Mouse (Mus musculus) intestine, embryonic 16.5 days (tissue): ENCODE measurements around the gene Cyp1b1. TPM values are rescaled to one million over a fixed set of nuclear protein-coding genes. Genes with fewer than 3 reads are reported as not detected.
A peak's percentile ranks its signal among the peaks of the same experiment; 100 is the strongest.

Source experiments
- ATAC-seq: fragments of 200-750 bp; cut with Nextera tagmentation; 2 replicates; pipeline ENCODE4 v1.8.0; 2017; ENCODE audit warnings: moderate TSS enrichment, moderate library complexity
- H3K27ac ChIP-seq: fragments of 300-500 bp; sonication (generic); 2 replicates; pipeline ENCODE4 v1.5.1; 2014; ENCODE audit warnings: mild to moderate bottlenecking, low read length
- H3K27me3 ChIP-seq: fragments of 300-500 bp; sonication (generic); replicated peaks from 2 replicates; pipeline ENCODE4 v1.6.1; 2014; ENCODE audit warnings: low read length, control low read depth, mixed read lengths; ENCODE audit not compliant: control insufficient read depth, insufficient read depth
- H3K36me3 ChIP-seq: fragments of 300-500 bp; sonication (generic); 2 replicates; pipeline ENCODE4 v1.6.1; 2014; ENCODE audit warnings: low read length, control low read depth; ENCODE audit not compliant: control insufficient read depth, insufficient read depth
- H3K4me1 ChIP-seq: fragments of 300-500 bp; sonication (generic); 2 replicates; pipeline ENCODE4 v1.6.1; 2014; ENCODE audit warnings: low read length, control low read depth, mixed read lengths; ENCODE audit not compliant: control insufficient read depth, insufficient read depth
- H3K4me2 ChIP-seq: fragments of 300-500 bp; sonication (generic); 2 replicates; pipeline ENCODE4 v1.6.1; 2014; ENCODE audit warnings: low read depth, low read length, control low read depth
- H3K4me3 ChIP-seq: fragments of 300-500 bp; sonication (generic); 2 replicates; pipeline ENCODE4 v1.5.1; 2014; ENCODE audit warnings: mild to moderate bottlenecking, low read length
- H3K9ac ChIP-seq: fragments of 300-500 bp; sonication (generic); 2 replicates; pipeline ENCODE4 v1.6.1; 2014; ENCODE audit warnings: low read depth, low read length
- H3K9me3 ChIP-seq: fragments of 300-500 bp; sonication (generic); 2 replicates; pipeline ENCODE4 v1.6.1; 2016; ENCODE audit warnings: low read length, control low read depth; ENCODE audit not compliant: control insufficient read depth
- WGBS: fragments of 180-500 bp; shearing (Covaris S2); extraction: QIAGEN DNeasy Blood & Tissue Kit; methylation state at CpG from one replicate; pipeline ENCODE4 v1.1.7; 2014; 5-methylcytosine and 5-hydroxymethylcytosine counted together
- polyA plus RNA-seq: library from polyadenylated mRNA; unstranded; fragments of >200 nt; fragmentation: Nextera tagmentation; extraction: Ambion mirVana; gene quantifications from 2 replicates; pipeline ENCODE4 v1.2.1, GENCODE M21; 2015

Gene Cyp1b1
- polyA plus RNA-seq: 6.9 and 8.9 TPM in 2 replicates

DNA sequence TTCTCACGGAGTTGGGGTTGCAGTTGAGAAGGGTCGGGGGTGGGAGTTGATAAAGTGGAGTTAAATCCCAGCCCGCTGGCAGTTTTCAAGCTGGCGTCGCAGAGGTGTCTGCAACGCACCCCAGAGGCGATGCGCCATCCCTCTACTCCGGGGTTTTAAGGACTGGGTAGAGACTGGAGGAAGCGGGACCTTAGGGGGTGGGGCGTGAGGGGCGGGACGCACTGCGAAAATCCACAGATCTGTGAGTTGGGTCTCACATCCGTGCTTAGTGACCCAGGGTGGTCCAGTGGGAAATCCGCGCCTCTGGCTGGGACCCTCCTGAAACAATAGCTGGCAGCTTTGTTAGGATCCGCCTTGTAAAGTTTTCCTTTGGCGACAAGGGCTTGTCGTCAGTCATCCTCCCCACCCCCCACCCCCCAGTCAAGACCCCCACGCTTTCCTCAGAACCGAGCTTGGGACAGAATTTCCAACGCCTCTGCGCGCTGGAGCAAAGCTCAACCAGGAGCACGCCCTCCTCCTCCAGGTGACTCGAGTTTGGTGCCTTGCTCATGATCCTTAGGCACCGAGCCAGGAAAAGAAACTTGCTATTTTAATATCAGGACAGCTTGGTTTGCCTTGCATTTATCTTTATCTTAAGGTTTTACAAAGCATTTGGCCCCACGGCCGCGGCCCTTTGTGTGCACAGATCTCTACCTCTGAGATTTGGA, at the start of gene Cyp1b1:
Gene Cyp1b1 (minus strand): TSS at position 131 of the 707 bp plus-strand sequence.
- Histone ChIP-seq H3K4me3 (peak within 1 kb of the TSS; percentile 47), H3K4me2 (peak within 1 kb of the TSS; percentile 89), H3K36me3 (no peaks in the 10 kb centered on the region), H3K4me1 (peaks cover 25% of the 10 kb centered on the region), H3K27ac (peak within 1 kb of the TSS; percentile 60), H3K9ac (peak within 1 kb of the TSS; percentile 64), H3K9me3 (no peaks in the 10 kb centered on the region), H3K27me3 (peaks cover 25% of the 10 kb centered on the region)
- peak; percentile 67 for ATAC-seq
- under 1% methylated on average over 31 of the region's 31 CpGs for WGBS

DNA sequence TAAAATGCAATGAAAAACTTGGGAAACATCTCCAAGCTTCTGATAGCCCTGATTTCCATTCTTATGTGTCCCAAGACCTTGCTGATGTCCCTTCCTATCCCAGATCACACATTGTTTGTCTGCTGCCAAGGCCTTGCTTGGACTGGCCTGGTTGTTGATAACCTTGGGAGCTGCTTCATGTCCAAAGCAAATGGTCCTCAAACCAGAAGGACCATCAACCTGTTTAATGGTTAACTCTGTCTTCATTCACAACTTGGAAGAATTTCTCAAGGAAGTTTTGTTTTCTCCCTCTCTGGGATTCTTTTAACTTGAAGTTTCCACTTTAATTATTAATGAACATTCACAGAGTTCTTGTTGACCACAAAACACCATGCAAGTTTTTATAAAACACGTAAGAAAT, 47.0 kb upstream of the Cyp1b1 start:
- 62% methylated on average over 1 of the region's 1 CpGs for WGBS
- no peak for ATAC-seq
- Histone ChIP-seq H3K4me1 (no peaks in the 10 kb centered on the region), H3K9ac (no peak overlapping the region), H3K27ac (no peak overlapping the region), H3K9me3 (no peaks in the 10 kb centered on the region), H3K4me2 (no peak overlapping the region), H3K27me3 (no peaks in the 10 kb centered on the region), H3K4me3 (no peak overlapping the region), H3K36me3 (no peaks in the 10 kb centered on the region)

DNA sequence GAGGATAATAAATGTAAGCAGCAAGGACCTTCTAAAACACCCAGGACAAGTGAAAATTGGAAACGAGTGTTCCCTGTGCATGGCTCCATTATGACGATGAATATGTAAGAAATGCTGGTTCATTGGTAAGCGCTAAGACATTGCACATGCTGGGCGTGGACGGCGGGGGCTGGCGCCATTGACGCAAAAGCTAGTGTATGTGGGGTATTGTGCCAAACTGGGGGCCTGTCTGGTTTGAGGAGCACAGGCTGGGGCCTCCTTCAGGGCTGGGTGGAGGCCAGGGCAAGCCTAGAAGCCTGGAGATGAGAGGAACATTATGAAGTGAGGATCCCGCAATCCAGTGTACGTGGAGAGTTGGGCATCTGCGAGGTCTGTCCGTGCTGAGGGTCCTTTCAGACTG, 39.0 kb upstream of the Cyp1b1 start:
- no peak overlapping the region for H3K4me3 ChIP-seq
- H3K27ac ChIP-seq: no peak overlapping the region
- no peaks in the 10 kb centered on the region for H3K27me3 ChIP-seq
- H3K9me3 ChIP-seq: no peaks in the 10 kb centered on the region
- ATAC-seq: no peak
- H3K9ac ChIP-seq: no peak overlapping the region
- H3K36me3 ChIP-seq: no peaks in the 10 kb centered on the region
- 94% methylated on average over 12 of the region's 12 CpGs for WGBS
- no peak overlapping the region for H3K4me2 ChIP-seq
- no peaks in the 10 kb centered on the region for H3K4me1 ChIP-seq

DNA sequence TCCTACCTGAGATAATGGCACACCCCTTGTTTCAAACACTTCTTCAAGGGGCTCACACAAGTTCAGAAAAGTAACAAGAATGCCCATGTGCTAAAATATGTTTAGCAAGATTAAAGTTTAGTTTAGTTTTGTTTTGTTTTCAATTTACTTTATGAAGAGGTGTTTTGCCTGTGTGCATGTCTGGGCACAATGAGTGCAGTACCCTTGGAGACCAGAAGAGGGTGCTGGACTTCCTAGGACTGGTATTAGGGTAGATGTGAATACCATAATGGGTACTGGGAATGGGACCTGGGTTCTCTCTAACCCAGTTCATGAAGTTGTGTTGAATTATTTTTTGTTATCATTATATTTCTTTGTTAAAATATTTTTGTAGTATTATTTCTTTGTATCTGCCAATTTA, 38.0 kb upstream of the Cyp1b1 start:
- no peak overlapping the region for H3K9ac ChIP-seq
- no peaks in the 10 kb centered on the region for H3K36me3 ChIP-seq
- no peak for ATAC-seq
- H3K27ac ChIP-seq: no peak overlapping the region
- H3K27me3 ChIP-seq: no peaks in the 10 kb centered on the region
- no peaks in the 10 kb centered on the region for H3K4me1 ChIP-seq
- H3K9me3 ChIP-seq: no peaks in the 10 kb centered on the region
- H3K4me3 ChIP-seq: no peak overlapping the region
- no peak overlapping the region for H3K4me2 ChIP-seq

DNA sequence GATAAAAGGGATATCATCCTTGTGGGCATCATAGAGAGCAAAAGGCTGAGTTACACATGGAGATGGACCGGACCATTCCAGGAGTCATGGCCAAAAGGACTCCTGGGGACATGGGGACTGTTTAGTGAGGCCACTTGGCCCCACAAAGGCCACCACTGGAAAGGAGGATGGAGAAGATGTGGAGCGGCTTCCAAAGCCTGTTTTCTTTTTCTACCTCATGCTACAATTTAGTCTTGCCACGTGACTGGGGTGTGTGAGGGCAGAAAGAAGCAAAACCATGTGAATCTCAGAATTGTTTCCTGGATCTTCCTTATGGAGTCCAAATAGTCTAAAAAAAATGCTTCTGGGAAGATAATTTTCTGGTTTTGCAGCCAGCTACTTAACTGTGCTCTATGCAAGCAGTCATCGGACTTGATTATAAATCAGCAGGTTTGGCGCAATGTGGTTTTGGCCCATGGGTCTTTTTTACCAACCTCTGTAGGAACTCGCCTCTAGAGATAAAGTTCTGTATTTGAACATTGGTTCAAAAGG, 36.9 kb upstream of the Cyp1b1 start:
- no peak overlapping the region for H3K27ac ChIP-seq
- H3K4me1 ChIP-seq: no peaks in the 10 kb centered on the region
- no peak overlapping the region for H3K4me3 ChIP-seq
- no peak overlapping the region for H3K4me2 ChIP-seq
- 79% methylated on average over 6 of the region's 6 CpGs for WGBS
- no peaks in the 10 kb centered on the region for H3K27me3 ChIP-seq
- no peaks in the 10 kb centered on the region for H3K9me3 ChIP-seq
- H3K36me3 ChIP-seq: no peaks in the 10 kb centered on the region
- H3K9ac ChIP-seq: no peak overlapping the region
- no peak for ATAC-seq

DNA sequence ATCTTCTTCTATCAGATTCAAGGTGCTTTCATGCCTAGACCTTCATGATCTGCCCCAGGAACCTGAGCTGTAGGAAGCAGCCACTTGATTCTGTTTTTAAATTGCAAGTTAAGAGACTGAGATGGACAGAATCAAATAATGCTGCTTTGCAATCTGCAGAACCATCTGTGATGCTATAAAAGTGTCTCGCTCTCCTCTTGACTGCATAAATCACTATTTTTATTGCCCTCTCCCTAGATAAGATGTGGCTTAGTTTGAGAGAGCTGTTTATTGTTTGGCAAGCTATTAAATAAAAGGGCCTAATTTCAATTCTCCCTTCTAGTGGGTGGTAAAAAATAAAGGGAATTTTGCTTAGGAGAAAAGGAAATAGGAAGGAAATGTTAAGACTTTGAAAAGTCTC, 34.8 kb upstream of the Cyp1b1 start:
- Histone ChIP-seq H3K9ac (no peak overlapping the region), H3K27ac (no peak overlapping the region), H3K4me3 (no peak overlapping the region), H3K9me3 (no peaks in the 10 kb centered on the region), H3K36me3 (no peaks in the 10 kb centered on the region), H3K4me2 (no peak overlapping the region), H3K4me1 (peaks cover 5% of the 10 kb centered on the region; the same call in 1 of the 2 replicates), H3K27me3 (no peaks in the 10 kb centered on the region)
- WGBS: 56% methylated on average over 1 of the region's 1 CpGs
- no peak for ATAC-seq

DNA sequence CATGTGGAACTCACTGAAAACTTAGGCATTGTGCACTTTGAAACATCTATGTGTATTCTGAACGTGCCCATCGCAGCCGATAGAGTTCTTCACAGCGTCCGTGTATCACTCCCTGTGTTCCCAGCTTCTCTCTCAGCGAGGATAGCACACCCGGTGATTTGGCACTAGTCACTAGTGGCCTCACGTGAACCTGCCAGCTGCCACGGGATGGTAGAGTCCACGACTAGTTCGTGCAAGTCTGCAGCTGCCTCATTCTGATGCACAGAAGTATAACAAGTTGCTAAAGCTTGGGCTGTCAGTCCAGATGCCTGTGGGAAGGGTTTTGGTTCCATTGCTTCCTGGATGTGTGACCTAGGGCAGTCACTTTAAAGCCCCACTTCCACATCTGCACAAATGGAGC, 32.1 kb upstream of the Cyp1b1 start:
- no peak overlapping the region for H3K27ac ChIP-seq
- ATAC-seq: no peak
- 86% methylated on average over 11 of the region's 11 CpGs for WGBS
- no peak overlapping the region for H3K4me3 ChIP-seq
- no peaks in the 10 kb centered on the region for H3K36me3 ChIP-seq
- no peaks in the 10 kb centered on the region for H3K27me3 ChIP-seq
- H3K9me3 ChIP-seq: no peaks in the 10 kb centered on the region
- no peak overlapping the region for H3K4me2 ChIP-seq
- H3K4me1 ChIP-seq: peaks cover 5% of the 10 kb centered on the region; the same call in 1 of the 2 replicates
- no peak overlapping the region for H3K9ac ChIP-seq

DNA sequence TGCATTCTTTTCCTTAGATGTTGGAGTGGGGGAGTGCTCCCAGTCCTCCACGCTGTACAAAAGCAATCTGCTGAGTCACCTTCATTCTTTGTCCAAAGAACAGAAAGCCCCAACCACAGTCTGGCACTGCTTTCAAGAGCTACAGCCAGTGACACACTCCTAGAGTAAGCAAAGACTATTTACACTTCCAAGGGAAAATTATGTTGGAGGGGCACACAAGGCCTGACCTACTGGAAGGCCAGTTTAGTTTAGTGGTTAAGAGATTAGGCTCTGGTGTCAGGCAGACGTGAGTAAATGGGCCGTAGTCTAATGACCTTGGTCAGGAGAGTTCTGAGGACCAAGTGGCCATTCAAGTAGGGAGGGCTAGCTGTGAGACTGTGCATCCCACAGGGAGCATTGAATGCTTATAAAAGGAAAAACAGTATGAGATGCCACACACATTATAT, 31.3 kb upstream of the Cyp1b1 start:
- Histone ChIP-seq H3K27me3 (no peaks in the 10 kb centered on the region), H3K36me3 (no peaks in the 10 kb centered on the region), H3K9ac (no peak overlapping the region), H3K4me3 (no peak overlapping the region), H3K4me1 (peaks cover 5% of the 10 kb centered on the region; the same call in 1 of the 2 replicates), H3K4me2 (no peak overlapping the region), H3K27ac (no peak overlapping the region), H3K9me3 (no peaks in the 10 kb centered on the region)
- WGBS: 29% methylated on average over 3 of the region's 3 CpGs
- ATAC-seq: peak; percentile 40

DNA sequence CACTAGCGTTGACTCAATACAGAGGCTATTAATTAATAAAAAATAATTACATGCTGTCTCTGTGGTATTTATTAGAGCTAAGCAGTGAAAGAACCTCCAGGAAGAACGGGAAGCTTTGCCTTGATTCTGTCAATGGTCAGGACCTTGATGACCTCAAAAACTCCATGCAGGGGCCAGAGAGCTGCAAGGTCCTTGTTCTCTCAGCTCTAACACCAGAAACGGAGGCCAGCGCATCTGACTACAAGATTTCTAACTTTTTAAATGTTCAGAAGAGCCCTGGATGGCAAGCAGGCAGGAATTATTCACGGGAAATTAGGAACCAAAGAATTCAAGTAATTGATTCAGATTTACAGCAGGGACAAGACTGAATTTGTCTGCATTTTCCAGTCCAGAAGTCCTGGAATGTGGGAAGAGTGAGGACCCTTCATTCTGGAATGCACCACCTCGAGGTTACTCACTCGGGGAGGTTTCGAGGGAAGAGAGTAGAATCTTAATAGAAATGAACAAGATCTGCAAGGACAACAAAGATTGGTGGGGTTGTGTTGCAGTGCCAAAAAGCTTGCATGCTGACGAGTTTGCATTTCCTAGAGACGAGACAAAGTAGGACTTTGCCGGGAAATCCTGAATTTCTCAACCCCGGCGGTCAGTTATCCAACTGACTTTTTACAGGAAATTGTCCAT, 30.3 kb upstream of the Cyp1b1 start:
- Histone ChIP-seq H3K27ac (no peak overlapping the region), H3K36me3 (no peaks in the 10 kb centered on the region), H3K27me3 (no peaks in the 10 kb centered on the region), H3K4me2 (no peak overlapping the region), H3K9me3 (no peaks in the 10 kb centered on the region), H3K9ac (no peak overlapping the region), H3K4me1 (peaks cover 5% of the 10 kb centered on the region; the same call in 1 of the 2 replicates), H3K4me3 (no peak overlapping the region)
- no peak for ATAC-seq
- 46% methylated on average over 13 of the region's 13 CpGs for WGBS
